Mouse (Mus musculus) heart, postnatal 36 days (tissue): Measurements from ENCODE around the gene Fam214a. TPM values are rescaled to one million over a fixed set of nuclear protein-coding genes. Genes with fewer than 3 reads are reported as not detected.

Experiments
- DNase-seq, 2 experiments: peaks; one replicate each; pipeline ENCODE4 v3.0.0; 2021 to 2022
- intact Hi-C: fragments of 180-260 bp; cut with DNase I; formaldehyde crosslinking; loops from one replicate; pipeline ENCODE4 v1.15.1; 2025
- total RNA-seq, 2 experiments: library from RNA; stranded (reverse); gene quantifications; 2 replicates each; pipeline ENCODE4 v1.2.3; 2021

The Fam214a gene
- total RNA-seq, 2 experiments from 2014 or later: 37.3 to 39.8 TPM

DNA sequence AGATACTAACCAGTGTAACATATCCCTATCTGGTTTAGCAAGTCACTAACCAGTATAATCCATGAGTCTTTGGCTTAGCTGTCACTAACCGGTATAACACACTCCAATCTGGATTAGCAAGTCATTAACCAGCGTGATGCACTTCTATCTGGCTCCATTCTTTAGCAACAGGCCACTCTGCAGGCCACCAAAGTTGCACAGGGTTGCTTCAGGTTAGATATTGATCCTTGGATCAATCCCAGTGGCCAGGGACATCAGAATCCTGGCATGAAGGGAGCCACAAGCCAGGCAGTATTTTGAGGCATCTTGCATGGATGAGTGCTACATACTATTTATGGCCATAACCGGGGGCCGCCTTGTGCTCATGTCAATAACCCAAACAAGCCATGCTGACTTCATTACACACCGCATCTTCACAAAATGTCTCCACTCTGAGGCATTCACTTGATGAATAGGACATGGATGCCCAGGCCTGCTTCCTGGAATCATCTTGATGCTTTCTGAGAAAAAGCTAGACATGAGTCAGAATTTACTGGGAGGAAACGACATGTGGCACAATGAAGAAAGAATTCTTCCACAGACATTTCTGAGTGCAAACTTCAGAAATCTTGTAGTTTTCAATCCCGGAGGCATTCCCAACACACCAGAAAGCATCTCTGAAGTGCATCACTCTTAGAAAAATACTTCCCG lies 5.8 kb upstream of the Fam214a start:
- intact Hi-C loops: no loop called here
- no peak for DNase-seq

DNA sequence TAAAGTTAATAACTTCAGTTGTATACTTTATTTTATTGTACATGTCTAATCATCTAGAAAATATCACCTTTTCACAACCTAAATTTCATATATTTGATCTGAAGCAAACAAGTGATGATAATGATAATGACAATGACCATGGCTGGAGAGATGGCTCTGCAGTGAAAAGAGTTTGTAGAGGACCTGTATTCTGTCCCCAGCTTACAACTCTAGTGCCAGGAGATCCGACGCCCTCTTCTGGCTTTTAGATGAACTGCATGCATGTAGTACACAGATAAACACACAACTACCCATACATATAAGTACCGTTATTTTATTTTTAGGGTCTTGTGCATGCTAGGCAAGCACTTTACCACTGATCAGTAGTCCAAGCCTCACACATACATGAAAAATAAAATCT lies 1.2 kb upstream of the Fam214a start:
- intact Hi-C loops: no loop called here
- DNase-seq: no peak

DNA sequence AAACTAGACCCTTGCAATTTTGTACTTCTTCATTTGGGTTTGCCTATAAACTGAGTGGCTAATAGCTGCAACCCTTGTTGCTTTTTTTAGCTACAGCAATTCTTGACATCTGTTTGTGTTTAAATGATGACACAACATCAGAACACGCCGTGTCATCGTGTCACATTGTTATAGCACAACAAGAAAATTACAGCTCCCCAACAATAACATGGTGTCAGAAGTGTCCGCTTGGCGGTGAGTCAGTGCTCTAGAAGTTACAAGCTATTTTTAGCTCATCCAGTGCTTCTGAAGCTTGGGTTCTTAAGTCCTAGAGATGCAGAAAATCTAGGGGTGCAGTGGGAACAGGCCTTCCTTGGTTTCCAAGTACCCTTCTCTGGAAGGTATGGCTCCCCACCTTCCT lies 578 bp upstream of the Fam214a start:
- no peak for DNase-seq
- intact Hi-C loops: loop anchor here (2.0 kb wide), 3 partner anchors 47 to 85 kb away; partner anchors contain the start of gene Arpp19

DNA sequence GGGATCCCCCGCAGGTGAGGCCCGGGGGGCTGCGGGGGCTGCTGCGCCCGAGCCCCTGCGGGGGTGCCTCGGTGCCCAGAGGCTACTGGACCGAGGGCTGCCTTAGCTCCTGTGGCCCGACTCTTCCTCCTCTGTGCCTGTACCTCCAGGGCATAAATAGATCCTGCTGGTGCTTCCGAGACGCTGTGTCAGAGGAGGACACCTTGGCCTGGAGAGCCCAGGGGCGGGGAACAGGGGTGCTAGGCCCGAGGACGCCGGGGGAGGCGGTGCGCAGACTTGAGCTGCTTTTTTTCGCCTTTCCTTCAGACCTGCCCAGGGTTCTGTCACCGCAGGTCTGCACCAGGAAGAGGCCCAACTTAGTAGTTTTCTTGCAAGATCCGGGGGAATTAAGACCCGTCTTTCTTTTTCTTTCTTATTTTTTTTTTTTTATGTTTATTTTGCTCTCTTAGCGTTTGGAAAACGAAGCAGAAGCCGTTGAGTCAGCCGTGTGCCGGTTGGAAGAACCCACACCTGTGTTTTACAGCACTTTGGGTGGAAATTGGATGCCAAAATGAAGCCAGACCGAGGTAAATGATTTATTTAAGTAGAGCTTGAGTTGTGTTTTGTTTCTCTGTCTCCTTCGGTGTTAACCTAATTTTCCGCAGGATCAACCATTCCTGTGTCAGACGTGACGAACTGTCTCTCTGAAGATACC lies 728 bp downstream of the Fam214a start:
- intact Hi-C loops: loop anchor here (1.0 to 2.0 kb wide), 4 partner anchors 22 to 83 kb away; partner anchors contain the start of gene Arpp19
- DNase-seq: peak in 1 of 2 experiments; percentile 71

DNA sequence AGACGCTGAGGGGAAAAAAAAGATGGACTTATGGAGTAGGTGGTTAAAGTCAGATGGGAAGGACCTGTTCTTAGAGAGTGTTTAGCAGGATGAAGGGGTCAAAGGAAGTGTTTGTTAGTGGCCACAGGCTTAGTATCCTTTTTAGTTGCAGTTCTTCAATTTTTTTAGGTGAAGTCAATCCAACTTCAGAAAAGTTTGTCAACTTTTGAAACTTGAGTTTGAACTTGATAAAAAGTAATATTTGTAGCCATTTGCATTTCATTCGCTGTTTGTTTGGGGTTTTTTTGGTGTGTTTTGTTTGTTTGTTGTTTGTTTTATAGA lies 1.2 kb downstream of the Fam214a start:
- intact Hi-C loops: loop anchor here (1.0 to 2.0 kb wide), 4 partner anchors 21 to 83 kb away; partner anchors contain the start of gene Arpp19
- no peak for DNase-seq

- intact Hi-C loops: no loop called here
- DNase-seq: no peak
Observed at GRCm38 (mm10) chr9:74954387-74954786, 1.7 kb downstream of the Fam214a start.

- no peak for DNase-seq
- intact Hi-C loops: no loop called here
Observed at GRCm38 (mm10) chr9:74960630-74961029, 7.9 kb downstream of the Fam214a start.

- DNase-seq: no peak
- intact Hi-C loops: no loop called here
Observed at GRCm38 (mm10) chr9:74961073-74961575, 8.4 kb downstream of the Fam214a start.

- intact Hi-C loops: no loop called here
- no peak for DNase-seq
Observed at GRCm38 (mm10) chr9:74963953-74964352, 11.3 kb downstream of the Fam214a start.

GRCm38 (mm10) chr9:74964866-74965384 lies 12.2 kb downstream of the Fam214a start:
- DNase-seq: no peak
- intact Hi-C loops: no loop called here

- intact Hi-C loops: no loop called here
- DNase-seq: no peak
Observed at GRCm38 (mm10) chr9:74966200-74966599, 13.5 kb downstream of the Fam214a start.

DNA sequence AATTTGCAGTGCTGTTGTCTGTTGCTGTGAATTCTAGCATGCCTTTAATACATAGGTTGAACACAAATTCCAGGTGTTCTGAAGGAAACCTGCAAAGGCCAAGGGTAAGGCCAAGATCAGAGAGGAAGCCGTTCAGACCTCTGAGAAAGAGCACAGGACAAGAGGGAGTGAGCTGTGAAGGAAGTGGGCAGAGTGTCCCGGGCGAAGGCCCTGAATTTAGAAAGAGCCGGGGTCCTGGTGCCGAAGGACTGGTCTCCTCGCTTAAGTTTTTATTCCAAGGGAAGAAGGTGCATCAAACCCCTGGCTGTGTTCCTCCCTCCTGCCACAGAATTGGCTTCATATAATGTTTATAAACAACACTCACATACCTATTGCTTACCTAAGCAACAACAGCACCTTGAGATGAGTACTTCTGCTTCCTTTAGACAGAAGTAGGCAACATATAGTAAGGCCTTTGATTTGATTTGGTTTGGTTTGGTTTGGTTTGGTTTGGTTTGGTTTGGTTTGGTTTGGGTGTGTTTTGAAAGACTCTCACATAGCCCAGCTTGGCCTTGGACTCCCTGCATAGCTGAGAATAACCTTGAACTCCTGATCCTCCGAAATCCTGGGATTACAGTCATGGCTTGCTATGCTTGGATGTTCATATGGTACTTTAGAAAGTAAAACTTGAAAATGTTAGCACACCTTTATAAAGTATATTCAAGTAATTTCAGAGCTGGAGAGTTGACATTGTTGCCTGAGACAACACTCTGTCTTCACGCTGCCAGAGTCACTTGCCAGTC lies 16.2 kb downstream of the Fam214a start:
- intact Hi-C loops: no loop called here

DNA sequence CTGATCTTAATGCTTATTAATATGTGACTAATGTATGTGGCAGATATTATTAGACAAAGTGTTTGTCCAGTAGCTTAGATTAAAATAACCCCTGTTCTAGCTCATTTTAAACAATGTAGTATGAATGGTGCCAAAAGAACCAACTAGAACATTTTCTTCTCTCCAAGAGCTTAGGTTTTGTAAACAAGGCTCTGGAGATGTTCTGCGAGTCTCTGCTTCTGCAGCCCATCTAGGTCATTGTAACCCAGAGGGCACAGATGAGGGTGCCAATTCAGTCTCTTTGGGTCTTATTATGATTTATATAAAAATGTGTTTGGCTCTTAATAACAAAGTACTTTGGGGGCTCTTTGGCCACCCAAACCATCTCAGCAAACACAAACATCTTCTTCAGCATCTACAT lies 17.9 kb downstream of the Fam214a start:
- intact Hi-C loops: loop anchor here (2.0 kb wide), 1 partner anchor 66 kb away; the partner anchor contains the start of gene Arpp19
- no peak for DNase-seq

More for the DNA sequence above, 16.2 kb downstream of the Fam214a start:
- DNase-seq: no peak

DNA sequence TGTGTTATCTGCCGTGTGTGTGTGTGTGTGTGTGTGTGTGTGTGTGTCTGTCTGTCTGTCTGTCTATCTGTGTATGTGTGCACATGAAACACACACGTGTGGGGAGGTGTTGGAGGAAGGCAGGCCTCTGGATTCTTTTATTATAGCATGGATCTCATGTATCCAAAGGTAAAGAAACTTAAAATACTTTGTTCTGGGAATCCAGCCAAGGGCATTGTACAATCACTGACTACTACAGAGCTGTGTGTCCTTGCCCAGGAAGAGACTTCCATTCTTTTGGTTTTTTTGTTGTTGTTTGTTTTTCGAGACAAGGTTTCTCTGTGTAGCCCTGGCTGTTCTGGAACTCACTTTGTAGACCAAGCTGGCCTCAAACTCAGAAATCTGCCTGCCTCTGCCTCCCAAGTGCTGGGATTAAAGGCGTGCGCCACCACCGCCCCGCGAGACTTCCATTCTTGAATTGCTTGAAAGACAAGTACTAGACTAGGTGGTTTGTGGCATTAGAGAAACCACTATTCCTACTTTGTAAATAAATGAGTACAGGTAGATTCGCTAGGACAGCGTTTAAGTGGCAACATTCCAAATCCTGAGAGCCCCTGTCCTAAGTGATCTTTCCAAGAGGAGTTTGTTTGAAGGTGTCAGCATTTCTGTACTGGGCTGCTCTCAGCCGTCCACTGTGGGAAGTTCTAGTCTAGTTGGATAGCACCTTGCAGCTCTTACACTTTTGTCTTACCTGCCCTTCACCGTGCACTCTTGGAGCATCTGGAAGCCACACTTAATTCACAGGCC lies 18.7 kb downstream of the Fam214a start:
- no peak for DNase-seq
- intact Hi-C loops: loop anchor here (2.0 kb wide), 1 partner anchor 65 kb away; the partner anchor contains the start of gene Arpp19

- intact Hi-C loops: no loop called here
- DNase-seq: no peak
Observed at GRCm38 (mm10) chr9:74972736-74973135, 20.1 kb downstream of the Fam214a start.

DNA sequence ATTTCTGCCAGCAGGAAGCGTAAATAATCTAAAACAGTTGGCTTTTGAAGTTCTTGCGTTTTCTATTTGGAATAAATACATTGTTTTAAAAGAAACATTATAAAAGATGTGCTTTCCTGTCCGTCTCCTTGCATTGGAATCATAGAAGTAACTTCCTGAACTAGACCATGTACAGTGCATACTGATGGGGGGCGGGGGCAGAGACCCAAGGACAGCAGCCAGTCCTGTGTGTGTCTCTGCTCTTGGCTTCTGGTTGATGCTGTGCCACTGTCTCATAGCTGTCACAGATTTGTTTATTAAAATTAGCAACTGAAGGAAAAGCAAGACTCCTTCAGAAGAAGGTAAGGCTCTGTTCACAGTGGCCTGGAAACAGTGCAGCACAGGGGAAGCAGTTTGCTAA lies 20.5 kb downstream of the Fam214a start:
- intact Hi-C loops: no loop called here
- DNase-seq: no peak

- peak; percentile 34 to 63 for DNase-seq
- intact Hi-C loops: loop anchor here (1.0 kb wide), 1 partner anchor 21 kb away; no protein-coding TSS in a partner anchor
Observed at GRCm38 (mm10) chr9:74974758-74975157, 22.1 kb downstream of the Fam214a start.

DNA sequence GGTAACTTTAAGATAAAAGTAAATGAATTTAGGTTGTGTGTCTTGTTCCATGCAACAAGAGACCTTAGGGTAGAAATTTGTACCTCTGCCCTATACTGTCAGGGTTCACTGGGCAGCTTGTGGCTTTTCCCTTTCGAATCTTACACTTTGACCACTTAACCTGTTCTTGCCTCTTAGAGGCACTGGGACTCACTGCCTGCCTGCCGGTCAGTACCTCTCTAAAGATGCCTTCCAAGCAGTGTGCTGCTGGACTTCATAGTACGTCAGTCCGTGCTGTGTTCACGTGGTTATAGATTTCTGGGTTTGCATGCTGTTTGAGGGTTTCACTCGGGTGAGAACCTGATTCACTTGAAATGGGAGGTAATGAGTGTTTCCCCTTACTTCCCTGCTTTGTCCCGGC lies 22.7 kb downstream of the Fam214a start:
- DNase-seq: peak in 1 of 2 experiments; percentile 26
- intact Hi-C loops: loop anchor here (1.0 kb wide), 1 partner anchor 22 kb away; no protein-coding TSS in a partner anchor

DNA sequence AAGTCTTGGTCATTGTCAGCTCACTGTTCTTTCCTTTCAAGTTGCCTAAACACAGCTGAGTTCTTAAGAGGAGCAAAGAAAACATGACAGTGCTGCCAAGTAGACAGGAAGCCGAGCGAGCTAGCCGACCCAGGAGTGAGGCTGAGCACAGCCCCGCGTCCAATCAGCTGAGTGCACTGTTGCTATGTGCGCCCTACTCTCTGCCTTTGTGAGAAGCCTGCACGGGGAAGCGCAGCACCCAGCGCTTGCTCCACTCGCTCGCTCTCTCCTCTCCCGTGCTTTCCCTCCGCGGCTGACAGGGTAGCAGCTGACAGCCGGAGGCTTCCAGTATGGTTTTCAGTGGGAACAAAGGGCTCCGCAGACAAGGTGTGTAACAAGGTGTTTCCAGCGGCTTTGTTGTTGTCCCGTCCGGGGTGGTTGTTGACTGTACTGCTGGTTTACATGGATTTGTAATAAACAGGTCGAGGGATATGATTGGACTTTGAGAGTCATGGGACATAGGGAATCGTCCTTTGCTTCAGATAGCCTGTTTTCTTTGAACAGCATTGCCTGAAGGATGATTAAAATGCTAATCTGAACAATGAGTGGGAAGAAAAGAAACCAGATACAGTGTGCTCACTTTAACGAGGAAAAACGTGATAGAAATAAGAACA lies 23.4 kb downstream of the Fam214a start:
- intact Hi-C loops: loop anchor here (1.0 kb wide), 1 partner anchor 23 kb away; no protein-coding TSS in a partner anchor

More for the DNA sequence above, 23.4 kb downstream of the Fam214a start:
- DNase-seq: peak; percentile 83 to 89
